Mouse (Mus musculus) kidney, embryonic 16.5 days (tissue): ENCODE measurements around the gene Nudt16l1. TPM values are rescaled to one million over a fixed set of nuclear protein-coding genes. Genes with fewer than 3 reads are reported as not detected.

Experiments used
- ATAC-seq: fragments of 200-750 bp; cut with Nextera tagmentation; 2 replicates; pipeline ENCODE4 v1.8.0; 2017; ENCODE audit warnings: moderate TSS enrichment; ENCODE audit not compliant: low FRiP score, low TSS enrichment
- H3K27ac ChIP-seq: fragments of 300-500 bp; sonication (generic); 2 replicates; pipeline ENCODE4 v1.5.1; 2014; ENCODE audit warnings: low read length
- H3K27me3 ChIP-seq: fragments of 300-500 bp; sonication (generic); 2 replicates; pipeline ENCODE4 v1.6.1; 2014; ENCODE audit warnings: low read length, control low read depth, mixed read lengths; ENCODE audit not compliant: insufficient read depth
- H3K36me3 ChIP-seq: fragments of 300-500 bp; sonication (generic); 2 replicates; pipeline ENCODE4 v1.6.1; 2014; ENCODE audit warnings: low read length, control low read depth, mixed read lengths; ENCODE audit not compliant: insufficient read depth
- H3K4me1 ChIP-seq: fragments of 300-500 bp; sonication (generic); 2 replicates; pipeline ENCODE4 v1.6.1; 2014; ENCODE audit warnings: low read length, control low read depth, mixed read lengths; ENCODE audit not compliant: insufficient read depth
- H3K4me2 ChIP-seq: fragments of 300-500 bp; sonication (generic); replicated peaks from 2 replicates; pipeline ENCODE4 v1.6.1; 2014; ENCODE audit warnings: low read depth, low read length
- H3K4me3 ChIP-seq: fragments of 300-500 bp; sonication (generic); 2 replicates; pipeline ENCODE4 v1.5.1; 2014; ENCODE audit warnings: mild to moderate bottlenecking, low read length
- H3K9ac ChIP-seq: fragments of 300-500 bp; sonication (generic); replicated peaks from 2 replicates; pipeline ENCODE4 v1.6.1; 2014; ENCODE audit warnings: low read length
- H3K9me3 ChIP-seq: fragments of 300-500 bp; sonication (generic); 2 replicates; pipeline ENCODE4 v1.6.1; 2016; ENCODE audit warnings: low read length, control low read depth
- WGBS: fragments of 180-500 bp; shearing (Covaris S2); extraction: QIAGEN DNeasy Blood & Tissue Kit; methylation state at CpG from one replicate; pipeline ENCODE4 v1.1.7; 2014; 5-methylcytosine and 5-hydroxymethylcytosine counted together
- polyA plus RNA-seq: library from polyadenylated mRNA; unstranded; fragments of >200 nt; fragmentation: Nextera tagmentation; extraction: Ambion mirVana; gene quantifications from 2 replicates; pipeline ENCODE4 v1.2.1, GENCODE M21; 2015

Nudt16l1 gene
- polyA plus RNA-seq, 1 experiment from 2014 or later, result 187 TPM

- H3K4me1 ChIP-seq, result peaks cover 19% of the 10 kb centered on the region
- 0 out of 2 replicates have a peak overlapping the region, but pooled peaks have one; percentile 9 for H3K27ac ChIP-seq
- H3K36me3 ChIP-seq, result 0 out of 2 replicates have a peak, but pooled peaks cover 1% of the 10 kb centered on the region
- H3K27me3 ChIP-seq, result no peaks in the 10 kb centered on the region
- H3K4me2 ChIP-seq, result no peak overlapping the region
- no peaks in the 10 kb centered on the region for H3K9me3 ChIP-seq
- ATAC-seq, result no peak
- no peak overlapping the region for H3K4me3 ChIP-seq
- H3K9ac ChIP-seq, result peak overlapping the region; percentile 35; the same call in 1 of the 2 replicates
- WGBS, result 81% methylated on average over 2 of the region's 2 CpGs
Observed at GRCm38 (mm10) chr16:4902390-4902789, 36.2 kb upstream of the Nudt16l1 start.

DNA sequence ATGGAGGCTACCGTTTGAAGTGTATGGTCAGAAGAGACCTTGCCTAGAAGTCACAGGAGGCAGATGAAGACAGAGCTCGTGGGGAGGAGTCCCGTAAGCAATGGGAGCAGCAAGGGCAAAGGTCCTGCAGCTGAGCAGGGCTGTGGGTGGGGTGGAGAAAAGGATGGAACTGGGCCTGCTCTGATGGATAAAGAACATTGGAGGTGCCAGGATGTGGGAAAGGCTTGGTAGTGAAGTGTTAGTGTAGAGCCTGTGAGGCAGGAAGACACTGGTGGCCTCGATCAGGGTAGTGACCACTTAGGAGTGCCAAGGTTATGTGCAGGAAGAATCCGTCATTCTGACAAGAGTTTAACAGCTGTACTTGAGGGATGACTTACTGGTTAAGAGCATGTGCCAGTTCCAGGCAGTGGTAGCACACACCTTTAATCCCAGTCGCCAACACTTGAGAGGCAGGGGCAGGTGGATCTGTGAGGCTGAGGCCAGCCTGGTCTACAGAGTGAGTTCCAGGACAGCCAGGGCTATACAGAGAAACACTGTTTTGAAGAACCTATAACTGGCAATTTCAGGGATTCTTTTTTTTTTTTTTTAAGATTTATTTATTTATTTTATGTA is 35.0 kb upstream of the Nudt16l1 start:
- no peak overlapping the region for H3K4me2 ChIP-seq
- no peak overlapping the region for H3K4me3 ChIP-seq
- 48% methylated on average over 6 of the region's 6 CpGs for WGBS
- peak; percentile 36; the same call in 1 of the 2 replicates for ATAC-seq
- H3K9ac ChIP-seq, result no peak overlapping the region
- peak overlapping the region; percentile 51 for H3K27ac ChIP-seq
- H3K4me1 ChIP-seq, result peaks cover 17% of the 10 kb centered on the region
- H3K27me3 ChIP-seq, result no peaks in the 10 kb centered on the region
- H3K36me3 ChIP-seq, result peaks cover 6% of the 10 kb centered on the region; the same call in 1 of the 2 replicates
- no peaks in the 10 kb centered on the region for H3K9me3 ChIP-seq

DNA sequence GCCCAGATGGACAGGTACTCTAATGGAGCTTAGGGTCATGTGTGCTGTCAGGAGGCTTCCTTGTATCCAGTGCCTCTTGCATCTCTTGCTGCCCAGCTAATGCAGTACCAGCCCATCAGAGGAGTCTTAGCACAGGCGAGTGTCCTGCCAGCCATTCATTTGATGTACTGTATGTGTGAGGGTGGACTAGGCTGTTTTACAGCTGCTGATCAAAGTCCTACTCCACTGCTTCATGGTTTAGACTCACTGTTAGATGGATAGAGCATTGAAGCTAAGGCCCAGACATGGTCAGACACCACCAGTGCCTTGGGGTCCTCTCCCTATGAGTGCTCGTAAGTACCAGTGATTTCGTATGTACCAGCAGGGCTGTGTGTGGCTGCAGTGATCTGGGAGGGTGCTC is 33.7 kb upstream of the Nudt16l1 start:
- H3K4me1 ChIP-seq, result peaks cover 17% of the 10 kb centered on the region
- H3K27ac ChIP-seq, result no peak overlapping the region
- no peaks in the 10 kb centered on the region for H3K27me3 ChIP-seq
- H3K9me3 ChIP-seq, result no peaks in the 10 kb centered on the region
- WGBS, result 80% methylated on average over 3 of the region's 3 CpGs
- H3K36me3 ChIP-seq, result peaks cover 18% of the 10 kb centered on the region
- no peak overlapping the region for H3K9ac ChIP-seq
- no peak overlapping the region for H3K4me2 ChIP-seq
- ATAC-seq, result no peak
- no peak overlapping the region for H3K4me3 ChIP-seq

DNA sequence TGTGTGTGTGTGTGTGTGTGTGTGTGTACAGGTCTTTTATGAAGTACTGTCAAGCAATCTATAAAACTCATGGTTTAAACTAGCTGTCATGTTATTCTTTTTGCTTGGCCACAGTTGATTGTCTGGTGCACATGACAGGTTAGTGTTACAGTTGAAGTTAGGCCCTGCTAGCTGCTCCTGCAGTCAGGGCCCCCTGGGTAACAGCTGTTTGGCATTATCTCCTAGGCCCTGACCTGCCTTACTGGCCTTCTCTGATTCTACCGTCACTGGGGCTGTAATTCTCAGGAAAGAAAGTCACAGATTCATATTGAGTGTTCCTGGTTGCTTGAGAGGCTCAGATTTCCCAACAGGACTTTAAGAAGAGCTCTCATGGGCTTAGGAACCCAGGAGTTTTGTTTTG is 33.0 kb upstream of the Nudt16l1 start:
- no peak for ATAC-seq
- Histone ChIP-seq H3K27me3 (no peaks in the 10 kb centered on the region), H3K9me3 (no peaks in the 10 kb centered on the region), H3K4me1 (peaks cover 17% of the 10 kb centered on the region), H3K4me3 (no peak overlapping the region), H3K4me2 (no peak overlapping the region), H3K36me3 (peaks cover 22% of the 10 kb centered on the region), H3K27ac (no peak overlapping the region), H3K9ac (no peak overlapping the region)
- 32% methylated on average over 1 of the region's 1 CpGs for WGBS

DNA sequence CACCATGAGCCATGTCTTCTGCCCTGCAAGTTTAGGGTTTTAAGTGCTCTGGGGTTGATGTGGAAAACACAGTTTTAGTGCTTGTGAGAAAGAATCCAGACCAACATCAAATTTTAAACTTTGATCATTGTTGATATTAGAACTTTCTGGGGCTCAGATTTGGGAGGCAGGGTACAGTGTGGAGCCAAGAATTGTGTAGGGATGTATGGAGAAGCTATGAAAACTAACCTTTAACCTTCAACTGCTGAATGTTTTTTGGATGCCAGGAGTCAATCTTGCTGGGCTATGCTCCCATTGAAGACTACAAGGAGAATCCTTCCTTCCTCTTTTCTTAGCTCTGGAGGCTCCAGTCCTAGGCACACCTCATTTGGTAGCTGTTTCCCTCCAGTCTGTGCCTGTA is 32.0 kb upstream of the Nudt16l1 start:
- H3K9ac ChIP-seq, result no peak overlapping the region
- H3K4me3 ChIP-seq, result no peak overlapping the region
- H3K27me3 ChIP-seq, result no peaks in the 10 kb centered on the region
- peaks cover 17% of the 10 kb centered on the region for H3K4me1 ChIP-seq
- ATAC-seq, result no peak
- no peaks in the 10 kb centered on the region for H3K9me3 ChIP-seq
- H3K36me3 ChIP-seq, result peaks cover 31% of the 10 kb centered on the region
- no peak overlapping the region for H3K27ac ChIP-seq
- no peak overlapping the region for H3K4me2 ChIP-seq

DNA sequence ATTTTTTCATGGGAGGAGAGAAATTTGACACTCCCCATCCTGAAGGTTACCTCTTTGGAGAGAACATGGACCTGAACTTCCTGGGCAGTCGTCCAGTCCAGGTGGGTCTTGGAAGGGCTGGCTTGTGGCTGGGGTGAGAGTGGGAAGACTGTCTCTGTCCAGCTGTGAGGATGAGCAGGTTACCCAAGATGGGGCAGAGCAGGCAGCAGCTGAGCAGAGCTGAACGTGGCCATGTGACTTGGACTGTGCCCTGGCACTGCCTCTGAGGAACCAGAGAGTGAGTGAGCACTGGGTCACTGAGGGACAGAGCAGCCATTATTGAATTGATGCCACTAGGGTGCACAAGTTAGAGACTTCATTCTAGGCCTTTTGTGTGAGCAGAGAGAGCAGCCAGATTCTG is 31.2 kb upstream of the Nudt16l1 start:
- Histone ChIP-seq H3K9ac (no peak overlapping the region), H3K9me3 (no peaks in the 10 kb centered on the region), H3K4me3 (no peak overlapping the region), H3K27me3 (no peaks in the 10 kb centered on the region), H3K4me1 (peaks cover 14% of the 10 kb centered on the region), H3K27ac (no peak overlapping the region), H3K4me2 (no peak overlapping the region), H3K36me3 (peaks cover 38% of the 10 kb centered on the region)
- WGBS, result 69% methylated on average over 2 of the region's 2 CpGs
- no peak for ATAC-seq

GRCm38 (mm10) chr16:4907972-4908371 is 30.6 kb upstream of the Nudt16l1 start:
- H3K36me3 ChIP-seq, result peaks cover 38% of the 10 kb centered on the region
- H3K9ac ChIP-seq, result no peak overlapping the region
- no peaks in the 10 kb centered on the region for H3K9me3 ChIP-seq
- WGBS, result 43% methylated on average over 4 of the region's 5 CpGs
- no peaks in the 10 kb centered on the region for H3K27me3 ChIP-seq
- peaks cover 14% of the 10 kb centered on the region for H3K4me1 ChIP-seq
- ATAC-seq, result no peak
- H3K27ac ChIP-seq, result no peak overlapping the region
- no peak overlapping the region for H3K4me2 ChIP-seq
- no peak overlapping the region for H3K4me3 ChIP-seq

- no peak overlapping the region for H3K4me3 ChIP-seq
- H3K9me3 ChIP-seq, result no peaks in the 10 kb centered on the region
- WGBS, result 100% methylated on average over 2 of the region's 2 CpGs
- peaks cover 18% of the 10 kb centered on the region for H3K4me1 ChIP-seq
- ATAC-seq, result no peak
- H3K36me3 ChIP-seq, result peaks cover 38% of the 10 kb centered on the region
- H3K4me2 ChIP-seq, result no peak overlapping the region
- no peak overlapping the region for H3K9ac ChIP-seq
- no peak overlapping the region for H3K27ac ChIP-seq
- H3K27me3 ChIP-seq, result no peaks in the 10 kb centered on the region
Observed at GRCm38 (mm10) chr16:4909745-4910144, 28.8 kb upstream of the Nudt16l1 start.

DNA sequence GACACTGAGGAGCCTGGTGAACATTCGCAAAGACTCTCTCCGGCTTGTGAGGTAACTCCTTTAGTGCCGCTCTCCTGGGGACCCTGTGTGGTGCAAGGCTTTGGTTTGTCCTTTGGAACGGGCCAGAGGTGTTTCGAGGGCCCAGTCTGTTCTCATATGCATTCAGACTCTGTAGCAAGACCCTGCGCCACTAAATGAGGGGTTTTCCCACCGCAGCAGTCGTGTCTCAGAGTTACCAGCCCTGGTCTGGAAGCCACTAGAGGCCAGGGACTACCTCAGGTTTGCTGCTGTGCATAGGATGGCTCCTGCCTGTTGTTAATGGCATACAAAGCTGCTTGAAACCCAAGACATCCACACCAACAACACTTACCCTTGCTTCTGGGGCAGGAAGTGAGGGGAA is 27.8 kb upstream of the Nudt16l1 start:
- Histone ChIP-seq H3K9ac (no peak overlapping the region), H3K27ac (no peak overlapping the region), H3K9me3 (no peaks in the 10 kb centered on the region), H3K4me2 (no peak overlapping the region), H3K36me3 (peaks cover 44% of the 10 kb centered on the region), H3K4me1 (peaks cover 10% of the 10 kb centered on the region), H3K4me3 (no peak overlapping the region), H3K27me3 (no peaks in the 10 kb centered on the region)
- WGBS, result 94% methylated on average over 8 of the region's 8 CpGs
- ATAC-seq, result no peak

DNA sequence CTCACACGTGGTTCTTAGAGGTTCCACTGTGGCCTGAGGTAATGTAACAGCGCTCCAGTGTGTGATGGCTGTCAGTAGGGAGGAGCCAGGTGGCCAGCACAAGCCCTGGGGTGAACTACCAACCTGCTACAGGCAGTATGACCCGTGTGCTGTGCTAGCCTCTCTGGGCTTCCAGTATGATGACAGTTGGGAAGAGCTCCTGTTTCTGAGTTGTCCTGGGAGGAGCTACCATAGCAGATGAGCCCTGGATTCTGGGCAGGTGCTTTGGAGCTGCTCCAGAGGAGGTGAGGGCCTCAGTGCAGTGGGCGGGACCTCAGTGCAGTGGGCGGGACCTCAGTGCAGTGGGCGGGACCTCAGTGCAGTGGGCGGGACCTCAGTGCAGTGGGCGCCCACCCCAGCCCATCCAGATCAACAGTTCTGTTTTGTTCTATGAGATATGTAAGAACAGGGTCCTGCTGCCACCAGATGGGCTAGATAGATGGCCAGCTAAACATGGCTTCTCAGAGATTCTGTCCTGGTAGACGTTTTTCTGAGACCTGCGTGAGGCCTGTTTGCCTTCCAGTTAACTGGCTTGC is 26.4 kb upstream of the Nudt16l1 start:
- Histone ChIP-seq H3K36me3 (peaks cover 56% of the 10 kb centered on the region), H3K27me3 (no peaks in the 10 kb centered on the region), H3K9me3 (no peaks in the 10 kb centered on the region), H3K4me2 (no peak overlapping the region), H3K9ac (no peak overlapping the region), H3K27ac (peak overlapping the region; percentile 81; the same call in 1 of the 2 replicates), H3K4me3 (no peak overlapping the region), H3K4me1 (peaks cover 10% of the 10 kb centered on the region)
- ATAC-seq, result no peak
- WGBS, result 76% methylated on average over 10 of the region's 10 CpGs
